Comparison of ENCODE assay signal across 9 mouse cellular contexts in genomic region chr9:106112770-106113423, GRCm38 (mm10). TPM values are rescaled to one million over a fixed set of nuclear protein-coding genes. Genes with fewer than 3 reads are reported as not detected.
DNase-seq lines count a peak whose midpoint lies in the region; ATAC-seq lines count a peak whose summit lies in the region.
"Had no signal": no experiment of that assay in that cellular context is flagged by ENCODE, and none has a peak within 500 bp of the region (broad histone marks: within the 10 kb centered on the region; RNA-seq: fewer than 3 reads in every experiment).

No protein-coding gene starts in this region.

- H3K27me3 ChIP-seq in embryonic facial prominence, embryonic 14.5 days (replicated peaks; ENCODE audit: control insufficient read depth, insufficient read depth, low read length): no peaks in the 10 kb centered on the region
- H3K27me3 ChIP-seq: limb, embryonic 13.5 days had no signal

- H3K36me3 ChIP-seq in embryonic facial prominence, embryonic 14.5 days (ENCODE audit: control insufficient read depth, insufficient read depth, low read length): no peaks in the 10 kb centered on the region
- H3K36me3 ChIP-seq: limb, embryonic 13.5 days had no signal

- peak; percentile 76 for DNase-seq in ES-CJ7 (ENCODE audit: low read depth, low spot score)
- DNase-seq in adrenal gland, postnatal 36 days: peak; percentile 77 to 80
- peak; percentile 72 for DNase-seq in embryonic facial prominence, embryonic 14.5 days (ENCODE audit: low spot score)
- DNase-seq in heart, postnatal 4 days: peak; percentile 83
- peak; percentile 47 to 80 for DNase-seq in layer of hippocampus, adult 8-10 months (ENCODE audit: low spot score in 2 of 2)
- DNase-seq in lung, postnatal 36 days: peak; percentile 78
- peak; percentile 90 for DNase-seq in right cerebral cortex, postnatal 14 days
- peak; percentile 50 to 62 for DNase-seq in urinary bladder, postnatal 36 days (ENCODE audit: low spot score in 2 of 2)

- no peak overlapping the region for H3K9ac ChIP-seq in embryonic facial prominence, embryonic 14.5 days (ENCODE audit: low read depth, low read length)
- H3K9ac ChIP-seq: limb, embryonic 13.5 days had no signal

- no peak overlapping the region for H3K4me3 ChIP-seq in embryonic facial prominence, embryonic 14.5 days (ENCODE audit: low read depth, low read length)
- H3K4me3 ChIP-seq: limb, embryonic 13.5 days had no signal

- WGBS in embryonic facial prominence, embryonic 14.5 days: 29% methylated on average over 10 of the region's 10 CpGs

- no peak for ATAC-seq in embryonic facial prominence, embryonic 14.5 days (ENCODE audit: low read depth)

- H3K4me1 ChIP-seq in embryonic facial prominence, embryonic 14.5 days (ENCODE audit: control insufficient read depth, insufficient read depth, low read length): peaks cover 3% of the 10 kb centered on the region; the same call in 1 of the 2 replicates
- H3K4me1 ChIP-seq: limb, embryonic 13.5 days had no signal

- H3K27ac ChIP-seq in embryonic facial prominence, embryonic 14.5 days (replicated peaks; ENCODE audit: low read depth, low read length): no peak overlapping the region
- H3K27ac ChIP-seq: limb, embryonic 13.5 days had no signal

- no peak overlapping the region for H3K4me2 ChIP-seq in embryonic facial prominence, embryonic 14.5 days (ENCODE audit: low read depth, low read length)
- H3K4me2 ChIP-seq: limb, embryonic 13.5 days had no signal

- no peaks in the 10 kb centered on the region for H3K9me3 ChIP-seq in embryonic facial prominence, embryonic 14.5 days (ENCODE audit: control insufficient read depth, low read length)

RNA-seq across cellular contexts. Expression of gene Col6a4, which starts 16.3 kb away (rescaled TPM):
- under 1 TPM; 0.36 to 0.46 TPM for total RNA-seq in adrenal gland, postnatal 36 days (2021)
- 0.16 and 0.24 TPM in 2 replicates for polyA plus RNA-seq in embryonic facial prominence, embryonic 14.5 days (2014; fragmentation: Nextera tagmentation; extraction: Ambion mirVana)
- under 1 TPM; 0.07 to 0.09 TPM for total RNA-seq in heart, postnatal 4 days (2021)
- total RNA-seq in layer of hippocampus, adult 8-10 months (2022): 1 to 10 TPM in 3 of 4 experiments, under 1 TPM in 1; 0.68 to 3.9 (median 2.3) TPM

RNA-seq across cellular contexts. Expression of gene Glyctk, which starts 45.0 kb away (rescaled TPM):
- 1 to 10 TPM; 2.3 to 2.4 TPM for total RNA-seq in adrenal gland, postnatal 36 days (2021)
- polyA plus RNA-seq in embryonic facial prominence, embryonic 14.5 days (2014; fragmentation: Nextera tagmentation; extraction: Ambion mirVana): 1.9 and 2.1 TPM in 2 replicates
- 1 to 10 TPM; 2.3 to 3.5 TPM for total RNA-seq in heart, postnatal 4 days (2021)
- total RNA-seq in layer of hippocampus, adult 8-10 months (2022): 1 to 10 TPM; 3.5 to 6.2 (median 5.9) TPM

RNA-seq across cellular contexts. Expression of gene Wdr82, which starts 57.8 kb away (rescaled TPM):
- total RNA-seq in adrenal gland, postnatal 36 days (2021): 10 to 100 TPM; 74.4 to 81.3 TPM
- polyA plus RNA-seq in embryonic facial prominence, embryonic 14.5 days (2014; fragmentation: Nextera tagmentation; extraction: Ambion mirVana): 25.5 and 27.9 TPM in 2 replicates
- total RNA-seq in heart, postnatal 4 days (2021): 10 to 100 TPM; 90.0 to 98.5 TPM
- total RNA-seq in layer of hippocampus, adult 8-10 months (2022): 100 to 1,000 TPM; 109 to 145 (median 125) TPM
